Mouse (Mus musculus) bone marrow, adult 2 months (tissue): ENCODE measurements at regions not wholly inside any gene's neighbourhood (a gene's known extent, or its start where the extent isn't known, plus 50 kb on each side); places are given as distances from the start of the nearest gene placed in this dataset.

Experiments used
- CTCF ChIP-seq: fragments of 200-500 bp; IDR thresholded peaks from 2 replicates; pipeline ENCODE4 v1.5.1; 2011; ENCODE audit warnings: low read length, control low read depth; ENCODE audit not compliant: control insufficient read depth, insufficient read depth
- POLR2A ChIP-seq: fragments of 200-500 bp; IDR thresholded peaks from 2 replicates; pipeline ENCODE4 v1.6.1; 2011; ENCODE audit warnings: low read depth, mild to moderate bottlenecking, control low read depth, low read length, borderline replicate concordance; ENCODE audit not compliant: control insufficient read depth

DNA sequence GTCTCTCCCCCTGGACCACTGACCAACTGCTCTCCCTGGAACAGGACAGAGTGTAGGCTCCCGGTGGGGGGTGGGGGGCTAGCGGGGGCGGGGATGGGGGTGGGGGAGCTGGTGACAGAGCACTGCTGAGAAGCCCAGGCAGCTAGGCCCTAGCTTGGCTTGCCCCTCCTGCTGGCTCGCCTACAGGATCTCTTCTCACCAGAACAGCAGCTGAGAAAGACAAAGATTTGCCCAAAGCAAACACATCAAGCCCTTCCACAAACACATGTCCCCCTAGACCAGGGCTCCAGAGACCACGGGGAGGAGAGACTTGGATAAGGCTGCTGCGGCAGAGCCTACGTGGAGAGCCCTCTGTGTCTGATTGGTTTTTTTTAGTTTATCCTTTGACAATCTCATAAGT is 100.8 kb downstream of the 1700001O22Rik start:
- TF ChIP-seq CTCF, result no peak
- TF ChIP-seq POLR2A, result no peak
